Mouse (Mus musculus) ES-E14 (cell line): ENCODE results near the gene Mars2.

Experiments used
- CHD2 ChIP-seq: IDR thresholded peaks from 2 replicates; pipeline ENCODE4 v1.6.1; 2014; ENCODE audit warnings: mild to moderate bottlenecking, low read depth, low read length, inconsistent platforms
- MAFK ChIP-seq: IDR thresholded peaks from 2 replicates; pipeline ENCODE4 v1.6.1; 2014; ENCODE audit warnings: mild to moderate bottlenecking, low read depth, low read length, inconsistent platforms; ENCODE audit not compliant: insufficient read depth
- ZC3H11A ChIP-seq: IDR thresholded peaks from 2 replicates; pipeline ENCODE4 v1.6.1; 2012; ENCODE audit warnings: low read depth, mild to moderate bottlenecking, inconsistent platforms, low read length, borderline replicate concordance
- ZNF384 ChIP-seq: IDR thresholded peaks from 2 replicates; pipeline ENCODE4 v1.6.1; 2012; ENCODE audit warnings: low read depth, low read length, inconsistent platforms

DNA sequence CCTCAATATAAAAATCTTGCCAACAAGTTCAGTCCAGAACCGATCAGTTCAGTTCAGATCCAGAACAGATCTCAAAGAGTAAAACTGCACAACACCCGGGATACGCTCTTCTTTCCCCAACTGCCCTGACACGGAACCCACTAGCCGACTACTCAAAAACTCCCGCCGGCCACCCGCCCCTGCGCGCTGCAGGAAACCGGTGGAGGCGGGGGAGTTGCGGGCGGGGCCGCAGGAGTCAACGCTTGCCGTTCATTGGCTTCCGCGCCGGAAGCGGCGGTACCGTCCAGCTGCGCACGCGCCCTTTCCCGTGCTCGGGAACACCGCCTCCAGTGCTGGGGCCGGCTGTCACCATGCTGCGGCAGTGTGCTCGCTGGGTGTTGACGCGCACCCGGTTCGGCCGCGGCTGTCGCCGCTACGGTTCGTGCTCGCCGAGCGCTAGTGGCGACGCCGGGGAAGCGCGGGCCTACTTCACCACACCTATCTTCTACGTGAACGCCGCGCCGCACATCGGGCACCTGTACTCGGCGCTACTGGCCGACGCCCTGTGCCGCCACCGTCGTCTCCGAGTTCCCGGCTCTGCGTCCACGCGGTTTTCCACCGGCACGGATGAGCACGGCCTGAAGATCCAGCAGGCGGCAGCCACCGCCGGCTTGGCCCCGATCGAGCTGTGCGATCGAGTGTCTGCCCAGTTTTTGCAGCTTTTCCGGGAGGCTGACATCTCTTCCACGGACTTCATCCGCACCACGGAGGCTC is at the start of gene Mars2:
- TF ChIP-seq CHD2 (no peak), ZC3H11A (no peak), MAFK (no peak), ZNF384 (no peak)
